Mouse (Mus musculus) heart, embryonic 16.5 days (tissue): ENCODE measurements at regions not wholly inside any gene's neighbourhood (a gene's known extent, or its start where the extent isn't known, plus 50 kb on each side); places are given as distances from the start of the nearest gene placed in this dataset.

Experiments used
- ATAC-seq: fragments of 200-750 bp; cut with Nextera tagmentation; replicated peaks from 2 replicates; pipeline ENCODE4 v1.8.0; 2017; ENCODE audit warnings: moderate number of reproducible peaks; ENCODE audit not compliant: insufficient read depth, low FRiP score; ENCODE audit errors: extremely low read depth
- H3K27ac ChIP-seq: fragments of 300-500 bp; sonication (generic); 2 replicates; pipeline ENCODE4 v1.5.1; 2014; ENCODE audit warnings: mild to moderate bottlenecking, low read length, control low read depth, moderate library complexity
- H3K27me3 ChIP-seq: fragments of 300-500 bp; sonication (generic); 2 replicates; pipeline ENCODE4 v1.6.1; 2014; ENCODE audit warnings: low read length, mixed read lengths; ENCODE audit not compliant: control insufficient read depth, insufficient read depth
- H3K36me3 ChIP-seq: fragments of 300-500 bp; sonication (generic); 2 replicates; pipeline ENCODE4 v1.6.1; 2014; ENCODE audit not compliant: control insufficient read depth, insufficient read depth
- H3K4me1 ChIP-seq: fragments of 300-500 bp; sonication (generic); 2 replicates; pipeline ENCODE4 v1.6.1; 2014; ENCODE audit warnings: low read length, mixed read lengths; ENCODE audit not compliant: control insufficient read depth, insufficient read depth
- H3K4me2 ChIP-seq: fragments of 300-500 bp; sonication (generic); 2 replicates; pipeline ENCODE4 v1.6.1; 2014; ENCODE audit warnings: low read depth, mild to moderate bottlenecking, control low read depth, low read length
- H3K4me3 ChIP-seq: fragments of 300-500 bp; sonication (generic); 2 replicates; pipeline ENCODE4 v1.5.1; 2014; ENCODE audit warnings: mild to moderate bottlenecking, control low read depth, low read length
- H3K9ac ChIP-seq: fragments of 300-500 bp; sonication (generic); 2 replicates; pipeline ENCODE4 v1.6.1; 2014; ENCODE audit warnings: low read length, control low read depth
- H3K9me3 ChIP-seq: fragments of 300-500 bp; sonication (generic); replicated peaks from 2 replicates; pipeline ENCODE4 v1.6.1; 2016; ENCODE audit warnings: low read length; ENCODE audit not compliant: control insufficient read depth
- WGBS: fragments of 180-500 bp; shearing (Covaris S2); extraction: QIAGEN DNeasy Blood & Tissue Kit; methylation state at CpG from one replicate; pipeline ENCODE4 v1.1.7; 2014; 5-methylcytosine and 5-hydroxymethylcytosine counted together

- Histone ChIP-seq H3K27ac (no peak overlapping the region), H3K36me3 (no peaks in the 10 kb centered on the region), H3K4me2 (no peak overlapping the region), H3K9ac (no peak overlapping the region), H3K4me3 (no peak overlapping the region), H3K4me1 (no peaks in the 10 kb centered on the region), H3K9me3 (no peaks in the 10 kb centered on the region), H3K27me3 (no peaks in the 10 kb centered on the region)
- WGBS, result 67% methylated on average over 2 of the region's 2 CpGs
- no peak for ATAC-seq
Measured at GRCm38 (mm10) chr8:93750921-93751320, 58.8 kb upstream of the Gnao1 start.

- Histone ChIP-seq H3K9me3 (no peaks in the 10 kb centered on the region), H3K9ac (no peak overlapping the region), H3K36me3 (no peaks in the 10 kb centered on the region), H3K4me3 (no peak overlapping the region), H3K27ac (no peak overlapping the region), H3K4me2 (no peak overlapping the region), H3K4me1 (no peaks in the 10 kb centered on the region), H3K27me3 (no peaks in the 10 kb centered on the region)
- WGBS, result 88% methylated on average over 4 of the region's 4 CpGs
- ATAC-seq, result no peak
Measured at GRCm38 (mm10) chr8:93755981-93756380, 53.8 kb upstream of the Gnao1 start.
